Mouse (Mus musculus): ENCODE measurements around the gene Elfn1. TPM values are rescaled to one million over a fixed set of nuclear protein-coding genes. Genes with fewer than 3 reads are reported as not detected.
A peak's percentile ranks its signal among the peaks of the same experiment; 100 is the strongest.

Elfn1 gene
- total and polyA plus RNA-seq, 2 experiments from 2014 or later, result 3.3 to 45.1 TPM

DNA sequence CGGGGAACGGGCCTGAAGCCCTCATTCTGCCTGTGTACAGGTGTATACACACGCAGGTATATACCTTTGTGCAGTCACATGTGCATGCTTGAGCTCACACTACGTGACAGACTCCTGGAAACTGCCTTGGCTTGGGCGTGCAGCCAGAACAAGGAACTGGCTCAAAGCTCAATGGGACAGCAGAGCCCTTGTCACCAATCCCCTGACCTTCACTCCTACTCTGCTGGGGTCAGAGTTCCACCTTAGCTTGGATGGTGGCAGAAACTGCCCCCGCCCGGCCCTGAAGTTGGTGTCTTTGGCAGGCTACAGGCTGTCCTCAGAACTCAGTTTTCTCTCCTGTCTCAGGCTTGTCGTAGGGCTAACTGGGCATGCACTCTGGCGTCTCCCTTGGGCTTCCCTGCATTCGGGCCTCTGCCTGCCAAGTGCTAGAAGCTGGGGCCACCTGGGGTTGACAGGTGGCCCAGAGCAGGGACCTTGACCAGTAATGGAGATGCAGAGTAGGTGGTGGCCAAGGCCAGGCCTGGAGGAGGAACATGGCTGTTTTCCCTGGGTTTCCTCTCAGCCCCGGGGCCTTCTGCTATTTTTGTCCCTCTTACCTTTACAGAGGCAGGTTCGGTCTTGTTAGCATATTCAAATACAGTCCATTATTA is 38.1 kb downstream of the Elfn1 start:
- H3K9me3 ChIP-seq (ENCODE audit: low read length), result no peaks in the 10 kb centered on the region
- DNase-seq (ENCODE audit: low spot score) (no peak), ATAC-seq (no peak)
- no peak overlapping the region for H3K27ac ChIP-seq
- no peak for TF ChIP-seq CTCF (IDR thresholded peaks at IDR 0.05; ENCODE audit: low read depth)
- 62% methylated on average over 12 of the region's 12 CpGs for WGBS
- no peak overlapping the region for H3K9ac ChIP-seq (replicated peaks; ENCODE audit: low read length)
- H3K36me3 ChIP-seq (ENCODE audit: insufficient read depth, low read length), result no peaks in the 10 kb centered on the region
- peaks cover 6% of the 10 kb centered on the region; the same call in 1 of the 2 replicates for H3K4me1 ChIP-seq (ENCODE audit: insufficient read depth, low read length)
- H3K4me3 ChIP-seq (ENCODE audit: low read length), result no peak overlapping the region
- H3K4me2 ChIP-seq (ENCODE audit: low read depth, low read length), result no peak overlapping the region
- H3K27me3 ChIP-seq (ENCODE audit: insufficient read depth, low read length), result no peaks in the 10 kb centered on the region

DNA sequence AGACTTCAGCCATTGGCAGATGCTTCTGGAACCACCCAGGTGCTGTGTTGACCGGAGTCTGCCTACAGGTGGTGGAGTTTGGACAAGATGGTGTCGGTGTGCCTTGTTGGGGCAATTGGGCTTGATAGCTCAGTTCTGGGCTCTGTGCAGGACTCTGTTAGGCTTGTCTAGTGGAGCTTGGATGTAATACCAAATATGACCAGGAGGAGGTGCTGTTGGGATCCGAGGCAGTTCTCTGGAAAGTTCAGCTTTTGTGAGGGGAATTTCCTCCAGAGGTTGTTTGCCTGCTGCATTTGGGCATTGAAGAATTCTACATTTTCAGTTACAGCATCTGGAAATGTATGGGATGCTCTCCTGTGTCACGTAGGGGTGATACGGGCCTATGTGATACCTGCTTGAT is 39.7 kb downstream of the Elfn1 start:
- no peaks in the 10 kb centered on the region for H3K36me3 ChIP-seq (ENCODE audit: insufficient read depth, low read length)
- peaks cover 6% of the 10 kb centered on the region; the same call in 1 of the 2 replicates for H3K4me1 ChIP-seq (ENCODE audit: insufficient read depth, low read length)
- no peak overlapping the region for H3K4me3 ChIP-seq (ENCODE audit: low read length)
- H3K9me3 ChIP-seq (ENCODE audit: low read length), result no peaks in the 10 kb centered on the region
- TF ChIP-seq CTCF (IDR thresholded peaks at IDR 0.05; ENCODE audit: low read depth), result peak; percentile 65
- H3K4me2 ChIP-seq (ENCODE audit: low read depth, low read length), result no peak overlapping the region
- ATAC-seq (no peak), DNase-seq (ENCODE audit: low spot score) (no peak)
- no peaks in the 10 kb centered on the region for H3K27me3 ChIP-seq (ENCODE audit: insufficient read depth, low read length)
- WGBS, result 98% methylated on average over 5 of the region's 5 CpGs
- H3K9ac ChIP-seq (replicated peaks; ENCODE audit: low read length), result no peak overlapping the region
- no peak overlapping the region for H3K27ac ChIP-seq

DNA sequence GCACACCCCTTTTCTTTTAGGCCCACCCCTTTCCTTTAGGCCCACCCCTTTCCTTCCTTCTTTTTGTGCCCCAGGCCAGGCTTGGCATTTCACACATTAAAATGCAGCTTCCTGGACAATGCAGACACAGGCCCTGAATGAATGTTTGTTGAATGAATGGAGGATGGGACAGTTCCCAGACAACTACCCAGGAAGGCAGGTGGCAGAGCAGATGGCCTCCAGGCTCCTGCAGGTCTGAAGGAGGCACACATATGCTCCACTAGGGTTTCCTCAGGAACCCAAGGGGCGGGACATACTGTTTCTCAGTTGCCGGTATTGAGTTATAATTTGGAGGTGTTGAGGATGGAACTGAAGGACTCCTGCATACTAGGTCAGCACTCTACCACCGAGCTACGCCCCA is 40.8 kb downstream of the Elfn1 start:
- WGBS, result 64% methylated on average over 4 of the region's 4 CpGs
- Histone ChIP-seq H3K27me3 (ENCODE audit: insufficient read depth, low read length) (no peaks in the 10 kb centered on the region), H3K9ac (replicated peaks; ENCODE audit: low read length) (no peak overlapping the region), H3K27ac (no peak overlapping the region), H3K9me3 (ENCODE audit: low read length) (no peaks in the 10 kb centered on the region), H3K4me2 (ENCODE audit: low read depth, low read length) (no peak overlapping the region), H3K4me3 (ENCODE audit: low read length) (no peak overlapping the region), H3K4me1 (ENCODE audit: insufficient read depth, low read length) (peaks cover 6% of the 10 kb centered on the region; the same call in 1 of the 2 replicates), H3K36me3 (ENCODE audit: insufficient read depth, low read length) (no peaks in the 10 kb centered on the region)
- ATAC-seq, result no peak; the same call in 1 of the 2 replicates
- TF ChIP-seq CTCF (IDR thresholded peaks at IDR 0.05; ENCODE audit: low read depth), result no peak
- no peak for DNase-seq (ENCODE audit: low spot score)

DNA sequence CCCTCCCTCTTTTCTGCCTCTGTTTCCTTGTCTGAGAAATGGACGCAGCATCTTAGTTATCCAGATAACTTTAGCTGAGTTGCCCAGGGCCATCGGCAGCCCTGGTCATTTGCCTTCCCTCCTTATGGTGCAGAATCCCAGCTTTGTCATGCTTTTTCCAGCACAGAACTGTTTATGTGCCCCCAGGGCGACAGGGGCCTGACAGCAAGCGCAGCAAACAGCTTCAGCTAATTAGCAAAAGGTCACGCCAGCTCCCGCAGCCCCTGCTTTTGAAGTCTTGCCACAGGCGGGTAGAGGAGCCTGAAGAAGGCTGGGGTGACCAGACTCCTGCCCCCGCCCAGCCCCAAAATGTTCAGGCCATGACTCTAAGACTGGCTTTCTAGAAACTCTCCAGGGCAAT is 41.6 kb downstream of the Elfn1 start:
- Histone ChIP-seq H3K9me3 (ENCODE audit: low read length) (no peaks in the 10 kb centered on the region), H3K4me3 (ENCODE audit: low read length) (no peak overlapping the region), H3K9ac (replicated peaks; ENCODE audit: low read length) (0 out of 2 replicates have a peak overlapping the region, but pooled peaks have one; percentile 7), H3K36me3 (ENCODE audit: insufficient read depth, low read length) (no peaks in the 10 kb centered on the region), H3K27me3 (ENCODE audit: insufficient read depth, low read length) (no peaks in the 10 kb centered on the region), H3K27ac (no peak overlapping the region), H3K4me2 (ENCODE audit: low read depth, low read length) (no peak overlapping the region), H3K4me1 (ENCODE audit: insufficient read depth, low read length) (peaks cover 6% of the 10 kb centered on the region; the same call in 1 of the 2 replicates)
- 43% methylated on average over 8 of the region's 8 CpGs for WGBS
- TF ChIP-seq CTCF (IDR thresholded peaks at IDR 0.05; ENCODE audit: low read depth), result no peak
- DNase-seq (ENCODE audit: low spot score), result no peak
- no peak for ATAC-seq

DNA sequence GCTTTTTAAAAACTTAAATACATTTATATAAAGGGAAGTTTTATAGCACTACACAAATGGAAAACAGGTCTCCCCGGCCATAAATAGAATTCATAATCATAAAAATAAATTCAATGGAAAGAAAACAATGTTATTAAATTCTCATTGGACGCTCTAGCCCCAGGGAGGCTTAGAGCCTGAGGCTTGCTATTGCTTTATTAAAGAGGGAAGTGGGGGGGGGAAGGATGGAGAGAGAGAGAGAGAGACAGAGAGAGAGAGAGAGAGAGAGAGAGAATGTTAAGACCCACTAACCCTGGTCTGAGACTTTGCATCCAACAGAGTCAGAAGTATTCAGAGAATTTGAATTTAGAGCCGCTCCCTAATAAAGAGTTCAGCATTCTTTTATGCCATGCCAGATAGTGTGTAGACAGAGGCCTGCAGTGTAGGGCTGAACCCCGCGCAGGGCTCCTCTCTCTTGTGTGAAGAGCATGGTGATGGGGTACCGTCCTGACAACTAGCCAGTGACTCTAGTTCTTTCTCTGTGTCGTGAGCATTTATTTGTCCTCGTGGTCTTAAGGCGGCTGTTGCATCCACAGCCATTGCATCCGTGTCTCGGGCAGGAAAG is 42.3 kb downstream of the Elfn1 start:
- Histone ChIP-seq H3K4me1 (ENCODE audit: insufficient read depth, low read length) (peaks cover 6% of the 10 kb centered on the region; the same call in 1 of the 2 replicates), H3K27ac (no peak overlapping the region), H3K36me3 (ENCODE audit: insufficient read depth, low read length) (no peaks in the 10 kb centered on the region), H3K9me3 (ENCODE audit: low read length) (no peaks in the 10 kb centered on the region), H3K27me3 (ENCODE audit: insufficient read depth, low read length) (no peaks in the 10 kb centered on the region), H3K4me2 (ENCODE audit: low read depth, low read length) (no peak overlapping the region), H3K9ac (replicated peaks; ENCODE audit: low read length) (no peak overlapping the region), H3K4me3 (ENCODE audit: low read length) (no peak overlapping the region)
- TF ChIP-seq CTCF (IDR thresholded peaks at IDR 0.05; ENCODE audit: low read depth), result no peak
- ATAC-seq, result peak; percentile 45; the same call in 1 of the 2 replicates
- DNase-seq (ENCODE audit: low spot score), result no peak
- 40% methylated on average over 11 of the region's 11 CpGs for WGBS

DNA sequence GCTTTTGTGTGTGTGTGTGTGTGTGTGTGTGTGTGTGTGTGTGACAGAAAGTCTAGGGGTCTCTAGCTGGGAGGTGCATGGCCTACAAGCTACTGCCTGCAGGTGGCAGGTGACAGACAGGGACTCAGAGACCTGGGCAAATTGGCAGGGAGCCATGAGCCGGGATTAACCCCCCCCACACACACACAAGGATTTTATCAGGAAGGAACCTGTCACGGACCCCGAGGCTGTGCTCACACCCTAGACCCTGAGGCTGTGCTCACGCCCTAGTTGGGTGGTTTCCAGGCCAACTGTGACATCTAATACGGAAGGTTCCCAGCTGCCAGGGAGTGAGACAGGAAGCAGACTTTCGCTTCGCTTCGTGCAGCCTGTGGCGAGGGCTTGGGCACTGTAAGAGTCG is 49.1 kb downstream of the Elfn1 start:
- TF ChIP-seq CTCF (IDR thresholded peaks at IDR 0.05; ENCODE audit: low read depth), result peak; percentile 46
- 40% methylated on average over 10 of the region's 10 CpGs for WGBS
- no peak overlapping the region for H3K27ac ChIP-seq
- H3K36me3 ChIP-seq (ENCODE audit: insufficient read depth, low read length), result no peaks in the 10 kb centered on the region
- H3K4me3 ChIP-seq (ENCODE audit: low read length), result no peak overlapping the region
- no peak overlapping the region for H3K9ac ChIP-seq (replicated peaks; ENCODE audit: low read length)
- no peak overlapping the region for H3K4me2 ChIP-seq (ENCODE audit: low read depth, low read length)
- H3K9me3 ChIP-seq (ENCODE audit: low read length), result no peaks in the 10 kb centered on the region
- H3K27me3 ChIP-seq (ENCODE audit: insufficient read depth, low read length), result no peaks in the 10 kb centered on the region
- H3K4me1 ChIP-seq (ENCODE audit: insufficient read depth, low read length), result no peaks in the 10 kb centered on the region
- ATAC-seq (peak; percentile 74), DNase-seq (ENCODE audit: low spot score) (peak; percentile 81)

DNA sequence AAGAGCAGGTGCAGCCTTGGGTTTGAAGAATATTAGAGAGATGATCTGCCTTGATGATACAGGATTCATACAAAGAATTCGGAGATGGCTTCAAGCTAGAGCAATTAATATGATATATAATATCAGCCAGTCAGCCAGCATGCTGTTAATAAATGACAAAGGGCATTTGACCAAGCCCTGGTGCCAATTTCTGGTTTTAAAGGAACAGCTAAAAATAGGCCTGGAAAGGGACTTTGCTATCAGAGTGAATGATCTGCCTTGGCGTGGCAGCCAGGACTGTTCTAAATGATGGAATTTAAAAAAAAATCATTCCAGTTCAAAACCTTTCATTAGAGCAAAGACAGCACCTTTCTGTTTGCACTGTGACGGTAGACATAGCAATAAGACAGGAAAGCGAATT is 52.0 kb downstream of the Elfn1 start:
- H3K9me3 ChIP-seq (ENCODE audit: low read length), result no peaks in the 10 kb centered on the region
- no peak for TF ChIP-seq CTCF (IDR thresholded peaks at IDR 0.05; ENCODE audit: low read depth)
- WGBS, result 89% methylated on average over 4 of the region's 4 CpGs
- H3K27ac ChIP-seq, result no peak overlapping the region
- DNase-seq (ENCODE audit: low spot score) (no peak), ATAC-seq (no peak)
- no peak overlapping the region for H3K9ac ChIP-seq (replicated peaks; ENCODE audit: low read length)
- H3K4me1 ChIP-seq (ENCODE audit: insufficient read depth, low read length), result no peaks in the 10 kb centered on the region
- no peaks in the 10 kb centered on the region for H3K36me3 ChIP-seq (ENCODE audit: insufficient read depth, low read length)
- H3K27me3 ChIP-seq (ENCODE audit: insufficient read depth, low read length), result no peaks in the 10 kb centered on the region
- no peak overlapping the region for H3K4me3 ChIP-seq (ENCODE audit: low read length)
- H3K4me2 ChIP-seq (ENCODE audit: low read depth, low read length), result no peak overlapping the region
